Mouse (Mus musculus) T-helper 17 cell (primary cell): ENCODE results near the gene Slc45a3.

ENCODE experiments used
- in situ Hi-C, 2 experiments: fragments of 300-600 bp; cut with MboI, MseI; formaldehyde crosslinking; loops; 1 replicate in 1 of 2; 2 replicates in 1 of 2; pipeline ENCODE4 v1.15.1; 2025; ENCODE audit warnings: high pct_unique_total_duplicates in 2 of 2

Slc45a3 gene

GRCm38 (mm10) chr1:131993169-131994040 is 30.6 kb downstream of the Slc45a3 start:
- in situ Hi-C loops = loop anchor here in 1 of 2 experiments (10.0 kb wide), 1 partner anchor 161 kb away; no protein-coding TSS in a partner anchor

GRCm38 (mm10) chr1:131995062-131995461 is 32.3 kb downstream of the Slc45a3 start:
- in situ Hi-C loops = loop anchor here (5.0 to 10.0 kb wide), 4 partner anchors 47 to 160 kb away; no protein-coding TSS in a partner anchor

GRCm38 (mm10) chr1:132000506-132000905 is 37.7 kb downstream of the Slc45a3 start:
- in situ Hi-C loops = loop anchor here (10.0 to 25.0 kb wide), 2 partner anchors 816 to 1137 kb away; partner anchors contain the start of gene Ppp1r15b (in 1 of the 2)

- in situ Hi-C loops = loop anchor here (10.0 to 25.0 kb wide), 2 partner anchors 817 to 1135 kb away; partner anchors contain the start of gene Ppp1r15b (in 1 of the 2)
Measured at GRCm38 (mm10) chr1:132001880-132002330, 39.1 kb downstream of the Slc45a3 start.

- in situ Hi-C loops = loop anchor here (10.0 to 25.0 kb wide), 2 partner anchors 818 to 1134 kb away; partner anchors contain the start of gene Ppp1r15b (in 1 of the 2)
Measured at GRCm38 (mm10) chr1:132003111-132003510, 40.3 kb downstream of the Slc45a3 start.

GRCm38 (mm10) chr1:132003817-132004216 is 41.0 kb downstream of the Slc45a3 start:
- in situ Hi-C loops = loop anchor here (10.0 to 25.0 kb wide), 2 partner anchors 819 to 1133 kb away; partner anchors contain the start of gene Ppp1r15b (in 1 of the 2)

- in situ Hi-C loops = loop anchor here (10.0 to 25.0 kb wide), 2 partner anchors 820 to 1133 kb away; partner anchors contain the start of gene Ppp1r15b (in 1 of the 2)
Measured at GRCm38 (mm10) chr1:132004574-132005180, 41.9 kb downstream of the Slc45a3 start.

- in situ Hi-C loops = loop anchor here (10.0 to 25.0 kb wide), 2 partner anchors 821 to 1132 kb away; partner anchors contain the start of gene Ppp1r15b (in 1 of the 2)
Measured at GRCm38 (mm10) chr1:132005466-132005865, 42.7 kb downstream of the Slc45a3 start.

GRCm38 (mm10) chr1:132006046-132006445 is 43.3 kb downstream of the Slc45a3 start:
- in situ Hi-C loops = loop anchor here (10.0 to 25.0 kb wide), 2 partner anchors 821 to 1131 kb away; partner anchors contain the start of gene Ppp1r15b (in 1 of the 2)

- in situ Hi-C loops = loop anchor here (10.0 to 25.0 kb wide), 2 partner anchors 822 to 1131 kb away; partner anchors contain the start of gene Ppp1r15b (in 1 of the 2)
Measured at GRCm38 (mm10) chr1:132006721-132007120, 44.0 kb downstream of the Slc45a3 start.

GRCm38 (mm10) chr1:132007282-132007815 is 44.6 kb downstream of the Slc45a3 start, which contains the start of gene Elk4:
Gene Elk4 (plus strand): TSS chr1:132007607.
- in situ Hi-C loops = loop anchor here (10.0 to 25.0 kb wide), 2 partner anchors 823 to 1130 kb away; partner anchors contain the start of gene Ppp1r15b (in 1 of the 2)

GRCm38 (mm10) chr1:132007828-132008827 is 45.4 kb downstream of the Slc45a3 start:
- in situ Hi-C loops = loop anchor here (10.0 to 25.0 kb wide), 2 partner anchors 823 to 1129 kb away; partner anchors contain the start of gene Ppp1r15b (in 1 of the 2)

- in situ Hi-C loops = loop anchor here (10.0 to 25.0 kb wide), 2 partner anchors 824 to 1128 kb away; partner anchors contain the start of gene Ppp1r15b (in 1 of the 2)
Measured at GRCm38 (mm10) chr1:132008881-132009644, 46.3 kb downstream of the Slc45a3 start.

GRCm38 (mm10) chr1:132010632-132011501 is 48.1 kb downstream of the Slc45a3 start:
- in situ Hi-C loops = loop anchor here in 1 of 2 experiments (25.0 kb wide), 1 partner anchor 1126 kb away; the partner anchor contains the start of gene Ppp1r15b

GRCm38 (mm10) chr1:132011785-132012184 is 49.0 kb downstream of the Slc45a3 start:
- in situ Hi-C loops = loop anchor here in 1 of 2 experiments (25.0 kb wide), 1 partner anchor 1126 kb away; the partner anchor contains the start of gene Ppp1r15b

- in situ Hi-C loops = loop anchor here in 1 of 2 experiments (25.0 kb wide), 1 partner anchor 1124 kb away; the partner anchor contains the start of gene Ppp1r15b
Measured at GRCm38 (mm10) chr1:132012861-132013260, 50.1 kb downstream of the Slc45a3 start.

- in situ Hi-C loops = loop anchor here in 1 of 2 experiments (25.0 kb wide), 1 partner anchor 1123 kb away; the partner anchor contains the start of gene Ppp1r15b
Measured at GRCm38 (mm10) chr1:132014800-132015199, 52.0 kb downstream of the Slc45a3 start.
